Mouse (Mus musculus): ENCODE data around the gene Moap1. TPM values are rescaled to one million over a fixed set of nuclear protein-coding genes. Genes with fewer than 3 reads are reported as not detected.

Gene Moap1
- polyA plus RNA-seq, 1 experiment: not detected

DNA sequence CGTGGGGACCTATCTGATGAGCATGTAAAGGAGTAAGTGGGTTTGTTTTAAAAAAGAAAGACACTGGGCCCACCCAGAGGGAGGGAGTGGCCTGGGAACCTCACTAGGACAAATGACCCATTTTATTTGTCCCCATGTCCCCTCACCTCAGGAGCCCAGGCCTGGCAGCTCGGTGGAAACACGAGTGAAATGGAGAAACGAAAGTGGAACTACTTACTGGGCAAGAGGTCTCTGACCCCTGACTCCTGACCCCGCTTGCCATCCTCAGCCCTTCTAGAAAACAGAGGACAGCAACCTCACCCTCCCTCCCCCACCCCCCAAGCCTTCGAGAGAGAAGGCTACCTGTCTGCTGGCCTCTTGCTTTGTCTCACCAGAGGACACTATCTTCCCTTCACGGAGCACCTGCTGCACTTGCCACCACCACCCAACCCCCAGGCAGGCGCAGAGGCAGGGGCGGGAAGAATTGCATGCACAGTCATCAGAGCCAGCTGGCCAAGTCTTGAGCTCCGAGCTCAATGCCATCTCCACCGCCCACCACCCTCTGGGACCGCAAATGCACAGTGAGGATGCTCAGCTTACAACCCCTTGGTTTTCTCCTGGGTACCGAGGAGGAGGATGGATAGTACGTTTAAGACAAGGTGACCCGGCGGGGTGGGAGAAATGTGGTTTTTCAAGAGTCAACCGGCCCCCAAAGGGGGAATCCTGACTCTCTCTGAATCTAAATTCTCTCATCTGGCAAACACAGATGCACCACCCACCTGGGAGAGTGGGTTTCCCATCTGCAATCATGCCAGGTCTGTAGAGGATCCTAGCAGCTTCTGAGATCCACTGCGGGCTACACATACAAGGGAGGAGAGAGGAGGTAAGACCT lies 47.9 kb downstream of the Moap1 start:
- Histone ChIP-seq H3K27ac (ENCODE audit: control insufficient read depth, insufficient read depth, low read depth, low read length, poor library complexity) (peak overlapping the region; percentile 22), H3K4me3 (replicated peaks; ENCODE audit: control insufficient read depth, low read depth, low read length) (peak overlapping the region; percentile 7), H3K4me1 (ENCODE audit: control insufficient read depth, insufficient read depth, low read length) (peaks cover 10% of the 10 kb centered on the region; the same call in 1 of the 2 replicates)
- TF ChIP-seq POLR2A (IDR thresholded peaks at IDR 0.05; ENCODE audit: borderline replicate concordance, control insufficient read depth, low read depth, low read length): no peak
- TF ChIP-seq CTCF (IDR thresholded peaks at IDR 0.05; ENCODE audit: control insufficient read depth, insufficient read depth, low read length): no peak
- 51% methylated on average over 18 of the region's 18 CpGs for WGBS

Other genes starting within 250 kb of the Moap1 start
- 1.3 TPM in 1 of 2 replicates, not detected in the other for gene Chga, start 188.7 kb downstream of the Moap1 start, polyA plus RNA-seq (2011; ENCODE audit: insufficient read depth, insufficient read length, low replicate concordance, missing spikeins)
- 9.9 and 15.8 TPM in 2 replicates for gene Itpk1, start 38.7 kb downstream of the Moap1 start, polyA plus RNA-seq (2011; ENCODE audit: insufficient read depth, insufficient read length, low replicate concordance, missing spikeins)
- gene Tmem251, start 101 bp upstream of the Moap1 start, polyA plus RNA-seq (2011; ENCODE audit: insufficient read depth, insufficient read length, low replicate concordance, missing spikeins): 3.5 and 7.1 TPM in 2 replicates
- not detected in 2 replicates for gene Gm28051, start 14.1 kb upstream of the Moap1 start, polyA plus RNA-seq (2011; ENCODE audit: insufficient read depth, insufficient read length, low replicate concordance, missing spikeins)
- gene Gon7, start 14.1 kb upstream of the Moap1 start, polyA plus RNA-seq (2011; ENCODE audit: insufficient read depth, insufficient read length, low replicate concordance, missing spikeins): 7.2 and 11.1 TPM in 2 replicates
- gene Ubr7, start 14.3 kb upstream of the Moap1 start, polyA plus RNA-seq (2011; ENCODE audit: insufficient read depth, insufficient read length, low replicate concordance, missing spikeins): 10.9 and 14.4 TPM in 2 replicates
- gene Gm20604, start 15.0 kb upstream of the Moap1 start, polyA plus RNA-seq (2011; ENCODE audit: insufficient read depth, insufficient read length, low replicate concordance, missing spikeins): 6.1 and 7.3 TPM in 2 replicates
- 6.8 and 8.0 TPM in 2 replicates for gene Btbd7, start 134.8 kb upstream of the Moap1 start, polyA plus RNA-seq (2011; ENCODE audit: insufficient read depth, insufficient read length, low replicate concordance, missing spikeins)
- gene Cox8c, start 155.7 kb upstream of the Moap1 start, polyA plus RNA-seq (2011; ENCODE audit: insufficient read depth, insufficient read length, low replicate concordance, missing spikeins): not detected in 2 replicates
- gene Unc79, start 205.2 kb upstream of the Moap1 start, polyA plus RNA-seq (2011; ENCODE audit: insufficient read depth, insufficient read length, low replicate concordance, missing spikeins): 0.38 and 0.57 TPM in 2 replicates

Measured in bone marrow, adult 2 months (tissue).